Comparison of ENCODE assay signal across 19 mouse cellular contexts in the genomic region with DNA sequence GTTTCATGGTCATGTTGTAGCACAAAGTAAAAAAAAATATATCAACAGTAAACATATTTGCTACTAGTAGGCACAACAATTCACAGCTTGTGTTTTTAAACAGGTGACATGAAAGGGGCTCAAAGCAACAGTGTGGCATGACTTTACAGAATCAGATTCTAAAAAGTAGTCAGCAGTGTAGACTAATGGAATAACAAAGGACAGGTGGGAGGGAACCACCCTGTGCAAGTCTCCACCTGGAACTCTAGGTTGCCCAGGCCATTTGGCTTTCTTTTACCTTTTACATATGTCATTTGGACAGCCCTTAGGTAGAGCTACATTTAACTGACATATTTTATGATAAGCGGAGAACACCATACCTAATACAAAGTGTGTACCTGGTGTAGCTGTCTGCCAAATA.
"Had no signal": no experiment of that assay in that cellular context is flagged by ENCODE, and none has a peak within 500 bp of the region (broad histone marks: within the 10 kb centered on the region; RNA-seq: fewer than 3 reads in every experiment).

No protein-coding gene starts in this region.

- H3K9me3 ChIP-seq: midbrain, embryonic 10.5 days; midbrain, embryonic 12.5 days; neural tube, embryonic 13.5 days; neural tube, embryonic 15.5 days had no signal

- H3K4me3 ChIP-seq: midbrain, embryonic 10.5 days; midbrain, embryonic 12.5 days; myocyte; neural tube, embryonic 13.5 days; neural tube, embryonic 15.5 days had no signal

- ATAC-seq: midbrain, embryonic 16.5 days had no signal

- H3K4me2 ChIP-seq: lung, embryonic 14.5 days; midbrain, embryonic 12.5 days; neural tube, embryonic 13.5 days; neural tube, embryonic 15.5 days had no signal

- H3K27me3 ChIP-seq: midbrain, embryonic 12.5 days; neural tube, embryonic 13.5 days; neural tube, embryonic 15.5 days had no signal

- H3K27ac ChIP-seq: midbrain, embryonic 10.5 days; midbrain, embryonic 12.5 days; neural tube, embryonic 13.5 days; neural tube, embryonic 15.5 days had no signal

- H3K9ac ChIP-seq: lung, embryonic 14.5 days; midbrain, embryonic 12.5 days; neural tube, embryonic 13.5 days; neural tube, embryonic 15.5 days had no signal

- H3K36me3 ChIP-seq: midbrain, embryonic 10.5 days; midbrain, embryonic 12.5 days; neural tube, embryonic 13.5 days; neural tube, embryonic 15.5 days had no signal

- H3K4me1 ChIP-seq: midbrain, embryonic 12.5 days; neural tube, embryonic 13.5 days; neural tube, embryonic 15.5 days had no signal

- DNase-seq: lung, adult 18-20 months; lung, embryonic 14.5 days; lung, postnatal 10 days; lung, postnatal 4 days; midbrain, embryonic 14.5 days; retina, postnatal 1 day; right cerebral cortex, adult 18-20 months; right cerebral cortex, postnatal 25 days; right cerebral cortex, postnatal 4 days; spleen, adult 18-20 months; thymus, adult 18-20 months; thymus, postnatal 14 days; thymus, postnatal 36 days had no signal
